Mouse (Mus musculus) adrenal gland, postnatal 4 days (tissue): ENCODE results near the gene Cdan1. TPM values are rescaled to one million over a fixed set of nuclear protein-coding genes. Genes with fewer than 3 reads are reported as not detected.

Experiments
- DNase-seq, 2 experiments: peaks; one replicate each; pipeline ENCODE4 v3.0.0; 2021 to 2022; ENCODE audit warnings: low spot score in 2 of 2, mixed read lengths in 2 of 2
- total RNA-seq, 2 experiments: library from RNA; stranded (reverse); gene quantifications; 2 replicates each; pipeline ENCODE4 v1.2.3; 2021

Gene Cdan1
- total RNA-seq, 2 experiments from 2014 or later: 28.5 to 34.8 TPM

DNA sequence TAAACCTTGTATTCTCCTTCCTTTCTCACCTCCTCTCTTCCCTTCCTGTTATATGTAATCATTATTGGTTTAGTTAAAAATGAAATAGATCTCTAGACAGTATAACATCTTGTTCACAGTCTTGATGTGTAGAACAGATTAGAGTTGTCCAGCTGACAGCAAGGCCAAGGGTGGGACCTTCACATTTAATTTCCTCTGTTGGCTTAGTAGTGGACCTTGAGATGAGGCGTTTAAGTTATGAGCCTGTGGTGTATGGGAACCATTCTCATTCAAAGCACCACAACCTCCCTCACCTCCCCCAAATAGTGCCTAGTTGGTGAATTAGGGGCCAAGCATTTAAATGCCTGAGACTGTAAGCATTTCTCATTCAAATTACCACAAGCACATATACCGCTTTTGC lies 182.5 kb downstream of the Cdan1 start:
- no peak for DNase-seq

Other genes with a start within 250 kb of the Cdan1 start
- gene Haus2, start 240.7 kb downstream of the Cdan1 start, total RNA-seq: 10 to 100 TPM; 20.6 to 24.1 TPM
- gene Lrrc57, start 240.6 kb downstream of the Cdan1 start, total RNA-seq: 10 to 100 TPM; 17.3 to 21.9 TPM
- gene Stard9, start 221.0 kb downstream of the Cdan1 start, total RNA-seq: 10 to 100 TPM; 23.7 to 26.2 TPM
- 10 to 100 TPM; 15.0 to 15.7 TPM for gene Ttbk2, start 476 bp upstream of the Cdan1 start, total RNA-seq
- gene Ubr1, start 120.6 kb upstream of the Cdan1 start, total RNA-seq: 10 to 100 TPM; 35.8 to 38.7 TPM
- gene Tmem62, start 126.9 kb upstream of the Cdan1 start, total RNA-seq: 10 to 100 TPM in 1 of 2 experiments, 1 to 10 TPM in 1; 9.3 to 10.8 TPM
- 10 to 100 TPM; 52.7 to 53.5 TPM for gene Ccndbp1, start 158.3 kb upstream of the Cdan1 start, total RNA-seq
- gene Epb42, start 186.9 kb upstream of the Cdan1 start, total RNA-seq: 10 to 100 TPM in 1 of 2 experiments, 1 to 10 TPM in 1; 6.1 to 16.0 TPM
- gene Tgm5, start 235.7 kb upstream of the Cdan1 start, total RNA-seq: under 1 TPM; 0.25 to 0.50 TPM